9 mouse cellular contexts compared by ENCODE assay signal in the genomic region with DNA sequence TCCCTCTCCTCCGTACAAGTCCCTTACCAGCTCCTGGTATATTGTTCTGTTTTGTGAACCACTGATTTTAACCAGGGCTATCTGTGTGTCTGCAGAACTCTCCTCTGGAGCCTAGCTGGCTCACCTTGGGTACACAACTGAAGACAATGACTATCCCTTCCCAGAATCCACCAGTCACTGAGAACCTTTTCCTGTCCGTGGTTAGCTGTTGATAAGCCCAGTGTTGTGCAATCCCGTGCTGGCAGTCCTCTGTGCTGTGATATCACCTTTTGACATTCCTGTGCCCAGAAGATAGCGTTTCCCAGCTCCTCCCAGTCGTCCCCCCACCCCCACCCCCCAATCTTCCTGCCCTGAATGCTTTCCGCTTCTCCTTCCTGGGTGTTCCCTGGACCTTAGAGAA.
DNase-seq lines count a peak whose midpoint lies in the region; ATAC-seq and TF ChIP-seq lines count a peak whose summit lies in the region.
"Had no signal": no experiment of that assay in that cellular context is flagged by ENCODE, and none has a peak within 500 bp of the region (broad histone marks: within the 10 kb centered on the region; RNA-seq: fewer than 3 reads in every experiment).

No protein-coding gene starts in this region.

- H3K4me2 ChIP-seq in hindbrain, embryonic 15.5 days, result peak overlapping the region; percentile 64; the same call in 1 of the 2 replicates
- H3K4me2 ChIP-seq in liver, embryonic 15.5 days, result peak overlapping the region; percentile 68

- H3K4me3 ChIP-seq in gastrocnemius, adult 2 months, result peak overlapping the region; percentile 69; the same call in 1 of the 2 replicates
- no peak overlapping the region for H3K4me3 ChIP-seq in hindbrain, embryonic 15.5 days
- peak overlapping the region; percentile 51 for H3K4me3 ChIP-seq in liver, embryonic 15.5 days (replicated peaks)

- H3K27ac ChIP-seq in gastrocnemius, adult 2 months, result peak overlapping the region; percentile 71; the same call in 1 of the 2 replicates
- H3K27ac ChIP-seq in hindbrain, embryonic 15.5 days (replicated peaks), result no peak overlapping the region
- peak overlapping the region; percentile 84 for H3K27ac ChIP-seq in liver, embryonic 15.5 days (replicated peaks)

- H3K27me3 ChIP-seq in hindbrain, embryonic 15.5 days, result no peaks in the 10 kb centered on the region
- no peaks in the 10 kb centered on the region for H3K27me3 ChIP-seq in liver, embryonic 15.5 days
- H3K27me3 ChIP-seq: limb, embryonic 13.5 days had no signal

- TF ChIP-seq CTCF in gastrocnemius, adult 2 months (IDR thresholded peaks at IDR 0.05), result no peak

- no peaks in the 10 kb centered on the region for H3K36me3 ChIP-seq in hindbrain, embryonic 15.5 days
- no peaks in the 10 kb centered on the region for H3K36me3 ChIP-seq in liver, embryonic 15.5 days (replicated peaks)
- H3K36me3 ChIP-seq: limb, embryonic 13.5 days had no signal

- no peak overlapping the region for H3K9ac ChIP-seq in hindbrain, embryonic 15.5 days
- no peak overlapping the region for H3K9ac ChIP-seq in liver, embryonic 15.5 days

- ATAC-seq in hindbrain, embryonic 15.5 days (ENCODE audit: low FRiP score, low read depth), result 0 out of 2 replicates have a peak, but pooled peaks have one; percentile 20
- peak; percentile 97 for ATAC-seq in liver, embryonic 15.5 days (ENCODE audit: insufficient read depth)

- 44% methylated on average over 6 of the region's 6 CpGs for WGBS in hindbrain, embryonic 15.5 days
- WGBS in liver, embryonic 15.5 days (ENCODE audit: insufficient replicate concordance), result 2% methylated on average over 6 of the region's 6 CpGs

- peak; percentile 21 for DNase-seq in gastrocnemius, adult 2 months
- no peak for DNase-seq in gastrocnemius, postnatal 25 days
- peak; percentile 44 for DNase-seq in embryo, embryonic 10.5 days (ENCODE audit: low spot score)
- peak; percentile 15 to 26 for DNase-seq in spleen, postnatal 36 days (ENCODE audit: low spot score in 2 of 2)
- no peak for DNase-seq in B cell, adult 2 months
- no peak for DNase-seq in layer of hippocampus, postnatal 10 days (ENCODE audit: low spot score in 2 of 2)

- H3K9me3 ChIP-seq in hindbrain, embryonic 15.5 days, result no peaks in the 10 kb centered on the region
- H3K9me3 ChIP-seq in liver, embryonic 15.5 days (replicated peaks), result no peaks in the 10 kb centered on the region
- H3K9me3 ChIP-seq: limb, embryonic 13.5 days had no signal

- peaks cover 7% of the 10 kb centered on the region; the same call in 1 of the 2 replicates for H3K4me1 ChIP-seq in hindbrain, embryonic 15.5 days (replicated peaks)
- peaks cover 63% of the 10 kb centered on the region for H3K4me1 ChIP-seq in liver, embryonic 15.5 days (replicated peaks)

- intact Hi-C loops in gastrocnemius, adult 2 months (cut with DNase I), result no loop called here

Comparison
In these comparisons a context has a peak if more than half of its experiments do, and no peak if none do; other contexts are left out.
1. DNase-seq: peak in gastrocnemius, adult 2 months (single experiment), embryo, embryonic 10.5 days (single experiment) and spleen, postnatal 36 days (2 of 2); none in gastrocnemius, postnatal 25 days (single experiment), B cell, adult 2 months (0 of 2) and layer of hippocampus, postnatal 10 days (0 of 2).